Mouse (Mus musculus): ENCODE results near the gene Tmem246. TPM values are rescaled to one million over a fixed set of nuclear protein-coding genes. Genes with fewer than 3 reads are reported as not detected.

Tmem246 gene
- total and polyA plus RNA-seq, 2 experiments, result 0.46 to 0.59 TPM

DNA sequence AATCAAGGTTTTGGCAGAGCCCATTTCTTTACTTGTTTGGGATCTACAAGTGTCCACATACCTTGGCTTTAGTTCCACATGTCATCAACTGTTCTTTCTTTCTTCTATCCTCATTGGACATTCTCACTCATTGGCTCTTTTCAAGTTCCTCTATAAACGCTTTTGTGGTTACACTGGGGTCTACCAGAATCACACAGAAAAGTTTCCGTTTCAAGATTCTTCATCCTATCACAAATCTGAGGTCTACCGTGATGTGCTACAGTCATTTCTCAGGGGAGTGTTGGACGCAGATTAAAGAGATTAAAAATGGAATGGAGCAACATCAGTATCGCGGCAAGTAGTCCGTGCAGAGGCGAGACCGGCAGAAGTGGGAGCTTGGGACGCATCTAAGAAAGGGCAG, 19.2 kb upstream of the Tmem246 start:
- H3K4me3 ChIP-seq (ENCODE audit: insufficient read depth, low read depth, low read length), result no peak overlapping the region
- TF ChIP-seq POLR2A (IDR thresholded peaks at IDR 0.05; ENCODE audit: extremely low read depth, insufficient read depth, low read length) (no peak), CTCF (IDR thresholded peaks at IDR 0.05; ENCODE audit: low read depth, low read length) (no peak)
- no peak overlapping the region for H3K27ac ChIP-seq (replicated peaks; ENCODE audit: insufficient read depth, low read depth, low read length)
- no peak overlapping the region for H3K9ac ChIP-seq (ENCODE audit: low read depth, low read length)
- 89% methylated on average over 10 of the region's 10 CpGs for WGBS
- H3K36me3 ChIP-seq (ENCODE audit: control insufficient read depth, insufficient read depth, low read length), result no peaks in the 10 kb centered on the region
- no peaks in the 10 kb centered on the region for H3K79me2 ChIP-seq (ENCODE audit: control insufficient read depth, insufficient read depth, low read length)
- DNase-seq (ENCODE audit: extremely low read depth, low read depth, low spot score), result no peak
- H3K27me3 ChIP-seq (ENCODE audit: control insufficient read depth, insufficient read depth, low read length), result no peaks in the 10 kb centered on the region
- no peaks in the 10 kb centered on the region for H3K4me1 ChIP-seq (ENCODE audit: control insufficient read depth, insufficient read depth, low read length)

DNA sequence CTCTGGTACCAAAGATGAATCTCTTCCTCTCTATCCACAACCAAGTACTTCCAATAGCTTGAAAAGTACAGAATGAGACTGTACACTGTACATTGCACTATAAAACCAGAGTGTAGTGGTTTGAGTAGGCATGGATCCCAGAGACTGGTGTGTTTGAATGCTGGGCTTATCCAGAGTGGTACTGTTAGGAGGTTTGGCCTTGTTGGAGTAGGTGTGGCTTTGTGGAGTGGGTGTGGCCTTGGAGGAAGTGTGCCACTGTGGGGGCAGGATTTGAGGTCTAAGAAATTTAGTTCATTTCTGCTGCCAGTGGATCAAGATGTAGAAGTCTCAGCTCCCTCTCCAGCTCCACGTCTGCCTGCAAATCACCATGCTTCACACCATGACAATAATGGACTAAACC, 7.8 kb upstream of the Tmem246 start:
- WGBS, result 97% methylated on average over 1 of the region's 1 CpGs
- H3K79me2 ChIP-seq (ENCODE audit: control insufficient read depth, insufficient read depth, low read length), result no peaks in the 10 kb centered on the region

DNA sequence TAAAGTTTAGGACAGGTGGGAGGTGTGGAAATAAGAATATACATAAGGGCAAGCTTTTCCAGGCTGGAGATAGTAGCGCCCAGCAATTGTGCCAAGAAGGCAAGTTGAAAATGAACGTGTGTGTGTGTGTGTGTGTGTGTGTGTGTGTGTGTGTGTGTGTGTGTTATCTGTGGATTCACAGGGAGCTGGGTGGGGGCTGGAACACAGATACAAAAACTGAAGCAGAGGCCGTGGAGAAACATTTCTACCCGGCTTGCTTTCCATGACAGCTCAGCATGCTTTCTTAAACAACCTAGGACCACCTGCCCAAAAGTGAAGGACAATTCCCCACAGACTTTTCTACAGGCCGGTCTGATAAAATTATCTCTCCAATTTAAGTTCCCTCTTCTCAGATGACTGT, 6.9 kb upstream of the Tmem246 start:
- Histone ChIP-seq H3K27me3 (ENCODE audit: control insufficient read depth, insufficient read depth, low read length) (no peaks in the 10 kb centered on the region; the same call in 1 of the 2 replicates), H3K4me3 (ENCODE audit: insufficient read depth, low read depth, low read length) (no peak overlapping the region), H3K27ac (replicated peaks; ENCODE audit: insufficient read depth, low read depth, low read length) (no peak overlapping the region), H3K9ac (ENCODE audit: low read depth, low read length) (no peak overlapping the region), H3K79me2 (ENCODE audit: control insufficient read depth, insufficient read depth, low read length) (no peaks in the 10 kb centered on the region), H3K36me3 (ENCODE audit: control insufficient read depth, insufficient read depth, low read length) (no peaks in the 10 kb centered on the region), H3K4me1 (ENCODE audit: control insufficient read depth, insufficient read depth, low read length) (no peaks in the 10 kb centered on the region)
- DNase-seq (ENCODE audit: extremely low read depth, low read depth, low spot score), result no peak
- TF ChIP-seq CTCF (IDR thresholded peaks at IDR 0.05; ENCODE audit: low read depth, low read length) (no peak), POLR2A (IDR thresholded peaks at IDR 0.05; ENCODE audit: extremely low read depth, insufficient read depth, low read length) (no peak)
- 92% methylated on average over 5 of the region's 5 CpGs for WGBS

More for the DNA sequence above, 7.8 kb upstream of the Tmem246 start:
- no peak overlapping the region for H3K27ac ChIP-seq (replicated peaks; ENCODE audit: insufficient read depth, low read depth, low read length)
- H3K4me1 ChIP-seq (ENCODE audit: control insufficient read depth, insufficient read depth, low read length), result no peaks in the 10 kb centered on the region
- no peaks in the 10 kb centered on the region for H3K27me3 ChIP-seq (ENCODE audit: control insufficient read depth, insufficient read depth, low read length)
- H3K36me3 ChIP-seq (ENCODE audit: control insufficient read depth, insufficient read depth, low read length), result no peaks in the 10 kb centered on the region
- no peak overlapping the region for H3K9ac ChIP-seq (ENCODE audit: low read depth, low read length)
- DNase-seq (ENCODE audit: extremely low read depth, low read depth, low spot score), result no peak
- H3K4me3 ChIP-seq (ENCODE audit: insufficient read depth, low read depth, low read length), result no peak overlapping the region
- TF ChIP-seq CTCF (IDR thresholded peaks at IDR 0.05; ENCODE audit: low read depth, low read length), result no peak
- TF ChIP-seq POLR2A (IDR thresholded peaks at IDR 0.05; ENCODE audit: extremely low read depth, insufficient read depth, low read length), result no peak

DNA sequence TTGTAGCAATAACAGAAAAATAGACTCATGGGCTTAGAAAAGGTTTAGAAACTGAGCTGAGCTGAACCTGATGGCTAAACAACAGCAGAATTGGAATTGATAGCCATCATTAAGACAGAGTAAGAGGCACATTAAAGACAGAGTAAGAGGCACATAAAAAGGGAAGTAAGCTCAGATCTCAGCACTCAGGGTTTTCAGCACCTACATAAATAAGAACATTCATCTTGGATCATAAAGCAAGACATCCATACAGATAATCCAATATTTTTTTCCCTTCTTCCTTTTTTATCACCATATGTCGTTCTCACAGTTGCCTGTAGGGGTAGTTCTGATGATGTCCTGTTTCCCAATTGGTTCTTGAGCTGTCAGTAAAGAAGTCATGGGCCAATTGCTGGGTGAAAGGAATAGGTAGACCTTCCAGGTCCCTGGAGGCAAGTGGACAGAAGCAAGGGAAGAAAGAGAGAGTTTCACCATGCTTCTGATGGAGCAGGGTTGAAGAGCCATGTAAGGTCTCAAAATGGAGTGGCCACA, 6.4 kb upstream of the Tmem246 start:
- Histone ChIP-seq H3K9ac (ENCODE audit: low read depth, low read length) (no peak overlapping the region), H3K4me1 (ENCODE audit: control insufficient read depth, insufficient read depth, low read length) (no peaks in the 10 kb centered on the region), H3K79me2 (ENCODE audit: control insufficient read depth, insufficient read depth, low read length) (no peaks in the 10 kb centered on the region), H3K36me3 (ENCODE audit: control insufficient read depth, insufficient read depth, low read length) (no peaks in the 10 kb centered on the region), H3K27me3 (ENCODE audit: control insufficient read depth, insufficient read depth, low read length) (no peaks in the 10 kb centered on the region; the same call in 1 of the 2 replicates), H3K27ac (replicated peaks; ENCODE audit: insufficient read depth, low read depth, low read length) (no peak overlapping the region), H3K4me3 (ENCODE audit: insufficient read depth, low read depth, low read length) (no peak overlapping the region)
- WGBS, result 38% methylated on average over 1 of the region's 1 CpGs
- TF ChIP-seq POLR2A (IDR thresholded peaks at IDR 0.05; ENCODE audit: extremely low read depth, insufficient read depth, low read length) (no peak), CTCF (IDR thresholded peaks at IDR 0.05; ENCODE audit: low read depth, low read length) (no peak)
- DNase-seq (ENCODE audit: extremely low read depth, low read depth, low spot score), result no peak

DNA sequence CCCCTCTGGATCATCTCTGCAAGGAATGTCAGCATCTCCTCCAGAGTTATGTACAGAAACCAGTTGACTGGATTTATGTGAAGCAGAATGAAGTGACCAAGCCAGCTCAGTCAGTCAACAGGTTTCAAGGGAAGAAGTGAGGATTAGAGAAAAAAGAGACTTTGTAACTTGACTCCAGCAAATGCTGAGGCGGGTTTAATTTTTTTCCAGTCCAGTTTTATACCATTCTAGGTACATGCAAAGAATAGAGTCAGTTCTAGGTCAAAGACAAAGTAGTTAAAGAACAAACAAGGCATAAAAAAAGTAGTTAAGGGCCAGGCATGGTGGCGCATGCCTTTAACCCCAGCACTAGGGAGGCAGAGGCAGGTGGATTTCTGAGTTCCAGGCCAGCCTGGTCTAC, 5.5 kb upstream of the Tmem246 start:
- Histone ChIP-seq H3K4me1 (ENCODE audit: control insufficient read depth, insufficient read depth, low read length) (no peaks in the 10 kb centered on the region), H3K4me3 (ENCODE audit: insufficient read depth, low read depth, low read length) (no peak overlapping the region), H3K27ac (replicated peaks; ENCODE audit: insufficient read depth, low read depth, low read length) (no peak overlapping the region), H3K27me3 (ENCODE audit: control insufficient read depth, insufficient read depth, low read length) (no peaks in the 10 kb centered on the region; the same call in 1 of the 2 replicates), H3K9ac (ENCODE audit: low read depth, low read length) (no peak overlapping the region), H3K36me3 (ENCODE audit: control insufficient read depth, insufficient read depth, low read length) (no peaks in the 10 kb centered on the region), H3K79me2 (ENCODE audit: control insufficient read depth, insufficient read depth, low read length) (no peaks in the 10 kb centered on the region)
- DNase-seq (ENCODE audit: extremely low read depth, low read depth, low spot score), result no peak
- no peak for TF ChIP-seq POLR2A (IDR thresholded peaks at IDR 0.05; ENCODE audit: extremely low read depth, insufficient read depth, low read length)
- TF ChIP-seq CTCF (IDR thresholded peaks at IDR 0.05; ENCODE audit: low read depth, low read length), result no peak
- 91% methylated on average over 2 of the region's 2 CpGs for WGBS

DNA sequence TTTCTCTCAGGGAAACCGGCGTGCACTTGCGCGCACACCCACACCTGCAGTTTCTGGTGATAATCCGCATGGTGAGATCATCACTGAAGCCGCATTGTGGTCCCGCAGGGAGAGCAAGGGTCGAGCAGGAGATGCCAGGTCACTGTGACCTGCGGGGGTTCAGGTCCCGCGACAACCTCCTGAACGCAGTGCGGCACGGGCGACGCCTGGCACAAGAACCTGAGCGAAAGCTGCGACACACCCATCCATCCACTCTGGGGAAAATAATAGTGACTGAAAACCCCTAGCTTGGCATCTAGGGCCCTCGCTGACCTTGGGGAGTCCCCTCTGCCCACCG, 862 bp downstream of the Tmem246 start:
- Histone ChIP-seq H3K27me3 (ENCODE audit: control insufficient read depth, insufficient read depth, low read length) (peaks cover 6% of the 10 kb centered on the region), H3K27ac (replicated peaks; ENCODE audit: insufficient read depth, low read depth, low read length) (no peak overlapping the region), H3K4me1 (ENCODE audit: control insufficient read depth, insufficient read depth, low read length) (0 out of 2 replicates have a peak, but pooled peaks cover 1% of the 10 kb centered on the region), H3K36me3 (ENCODE audit: control insufficient read depth, insufficient read depth, low read length) (no peaks in the 10 kb centered on the region), H3K4me3 (ENCODE audit: insufficient read depth, low read depth, low read length) (peak overlapping the region; percentile 75), H3K9ac (ENCODE audit: low read depth, low read length) (peak overlapping the region; percentile 68), H3K79me2 (ENCODE audit: control insufficient read depth, insufficient read depth, low read length) (no peaks in the 10 kb centered on the region)
- TF ChIP-seq POLR2A (IDR thresholded peaks at IDR 0.05; ENCODE audit: extremely low read depth, insufficient read depth, low read length), result no peak
- TF ChIP-seq CTCF (IDR thresholded peaks at IDR 0.05; ENCODE audit: low read depth, low read length), result no peak
- 3% methylated on average over 20 of the region's 20 CpGs for WGBS
- DNase-seq (ENCODE audit: extremely low read depth, low read depth, low spot score), result no peak

All from liver, adult 2 months (tissue).